Mouse (Mus musculus): ENCODE results near the gene Smarcd2.

DNA sequence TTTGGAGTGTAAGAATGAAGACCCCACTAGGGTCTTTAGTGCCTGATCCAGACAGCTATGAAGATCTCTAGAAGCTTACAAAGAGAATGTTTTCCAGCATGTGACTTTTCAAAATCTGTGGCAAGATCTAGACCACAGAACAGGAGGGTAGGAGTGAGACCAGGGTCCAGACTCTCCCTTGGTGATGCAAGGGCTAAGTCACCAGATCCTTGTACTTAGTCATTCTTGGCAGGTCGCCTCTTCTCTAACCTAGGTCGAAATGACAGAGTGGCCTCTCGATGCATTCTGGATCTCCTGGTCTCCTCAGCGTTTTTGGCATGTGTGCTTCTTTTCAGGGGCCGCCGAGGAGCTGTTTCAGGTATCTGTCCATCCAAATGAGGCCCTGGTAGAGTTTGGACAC lies 9.7 kb upstream of the Smarcd2 start:
- TF ChIP-seq POLR2A (IDR thresholded peaks at IDR 0.05; ENCODE audit: borderline replicate concordance, low read depth, low read length): no peak
- no peak for TF ChIP-seq CTCF (IDR thresholded peaks at IDR 0.05; ENCODE audit: low read depth, low read length)

All from bone marrow macrophage, adult 2 months (primary cell).